Mouse (Mus musculus) c-Kit-positive CD71-positive TER-119-positive erythroid progenitor cells, embryonic 14.5 days (primary cell): ENCODE measurements around the gene Crygd.

Experiments used
- DNase-seq: peaks from one replicate; pipeline ENCODE4 v3.0.0-alpha.2; 2013; ENCODE audit warnings: low spot score

Crygd gene

DNA sequence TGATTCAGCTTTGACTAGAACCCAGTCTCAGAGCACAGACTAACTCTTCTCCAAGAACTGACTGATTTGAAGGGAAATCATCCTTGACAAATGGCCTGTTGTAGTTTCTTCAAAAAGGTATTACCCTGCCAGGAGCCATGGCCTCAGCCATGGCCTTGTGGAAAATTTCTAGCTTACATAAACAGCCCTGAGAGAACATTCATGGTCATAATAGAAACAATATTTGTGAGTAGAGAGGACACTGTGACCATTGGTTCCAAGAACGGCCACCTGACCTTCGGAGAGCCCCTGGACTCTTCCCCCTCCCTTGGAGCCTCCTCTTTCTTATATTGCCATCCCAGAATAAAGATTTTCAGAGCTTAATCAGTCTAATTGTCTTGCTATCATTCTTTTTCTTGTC, 19.8 kb downstream of the Crygd start:
- DNase-seq = no peak

DNA sequence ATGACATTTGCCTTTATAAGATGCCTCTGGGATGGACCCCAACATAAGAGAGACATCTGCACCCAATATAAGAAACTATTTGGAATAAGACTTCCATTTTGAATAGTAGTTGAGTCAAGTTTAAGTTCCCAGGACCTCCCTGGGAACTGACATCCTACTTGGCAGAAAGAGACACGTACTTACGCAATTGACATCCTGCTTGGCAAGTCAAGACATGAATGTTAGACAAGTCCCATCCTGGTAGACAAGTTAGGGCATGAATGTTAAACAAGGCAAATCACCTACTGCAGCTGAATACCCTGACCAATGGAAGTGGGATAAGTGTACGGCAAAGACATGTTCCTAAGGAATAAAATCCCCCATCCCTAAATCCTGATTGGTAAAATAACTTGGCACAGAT, 21.4 kb downstream of the Crygd start:
- no peak for DNase-seq

DNA sequence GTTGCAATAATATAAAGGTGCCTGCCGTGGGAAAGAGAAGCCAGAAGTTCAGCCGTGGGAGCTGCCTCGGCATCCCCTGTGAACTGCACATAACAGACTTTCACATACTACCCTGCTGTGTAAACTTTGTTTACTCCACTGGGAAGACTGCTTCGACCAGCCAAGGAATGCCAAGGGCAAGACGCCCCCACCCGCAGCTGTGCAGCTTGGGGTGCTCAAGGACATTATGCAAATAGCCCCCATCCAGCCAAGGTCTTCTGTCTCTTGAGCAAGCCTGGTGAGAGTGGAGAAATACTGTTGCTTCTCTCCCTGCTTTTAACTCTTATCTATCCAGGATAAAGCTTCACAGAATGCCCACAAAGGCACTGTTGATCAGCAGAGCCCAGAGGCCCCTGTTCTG, 22.4 kb downstream of the Crygd start:
- DNase-seq = no peak

DNA sequence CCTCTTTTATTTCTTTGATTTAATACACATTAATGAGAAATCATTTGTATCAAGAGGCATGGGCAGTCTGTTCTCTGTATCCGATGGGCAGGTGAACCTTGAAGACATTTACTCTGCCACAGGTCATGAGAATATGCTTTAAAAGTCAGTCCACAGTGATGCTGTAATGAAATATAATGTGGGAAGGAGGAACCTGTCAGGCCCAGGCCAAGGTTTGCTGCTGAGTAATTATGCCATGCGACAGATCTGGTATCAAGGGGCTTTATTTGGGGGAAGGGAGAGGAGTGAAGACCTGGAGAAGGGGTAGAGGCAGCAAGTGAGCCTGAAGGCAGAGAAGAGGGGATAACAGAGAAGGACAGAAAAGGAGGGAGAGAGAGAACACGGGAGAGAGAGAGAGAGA, 23.6 kb downstream of the Crygd start:
- DNase-seq = no peak

DNA sequence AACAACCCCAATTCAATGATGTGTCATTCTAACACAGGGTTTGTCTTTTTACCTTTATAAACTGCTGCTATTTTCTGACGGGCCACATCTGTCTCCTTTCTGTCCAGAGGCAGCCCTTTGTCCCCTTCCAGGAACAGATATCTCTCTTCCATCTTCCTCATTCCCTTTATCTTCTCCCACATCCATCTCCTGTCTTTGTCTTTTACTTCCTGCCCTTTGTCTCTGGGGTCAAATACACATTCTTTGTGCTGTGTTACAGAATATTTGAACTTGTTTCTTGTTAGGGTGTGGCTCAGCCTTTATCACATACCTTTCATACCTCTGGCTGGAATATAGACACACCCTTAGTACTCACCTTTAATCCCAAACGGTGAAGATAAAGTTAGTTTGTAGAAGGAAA, 25.7 kb downstream of the Crygd start:
- DNase-seq = no peak

DNA sequence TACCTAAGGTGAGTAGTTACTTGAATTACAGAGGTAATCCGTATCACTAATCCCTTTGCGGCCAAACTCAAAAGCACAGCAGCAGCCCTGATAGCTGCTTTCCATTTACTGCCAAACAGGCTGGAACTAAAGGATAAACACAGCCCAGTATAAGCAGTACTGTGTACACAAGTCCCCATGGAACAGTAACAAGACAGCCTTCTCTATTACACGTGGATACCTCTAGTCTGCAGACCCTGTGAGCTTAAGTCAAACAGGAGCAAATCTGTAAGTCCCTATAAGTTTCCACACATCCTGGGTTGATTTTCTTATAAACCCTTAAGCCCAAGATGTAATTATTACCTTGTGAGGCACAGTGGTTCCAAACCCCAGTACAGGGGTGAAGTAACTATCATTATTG, 27.7 kb downstream of the Crygd start:
- no peak for DNase-seq

DNA sequence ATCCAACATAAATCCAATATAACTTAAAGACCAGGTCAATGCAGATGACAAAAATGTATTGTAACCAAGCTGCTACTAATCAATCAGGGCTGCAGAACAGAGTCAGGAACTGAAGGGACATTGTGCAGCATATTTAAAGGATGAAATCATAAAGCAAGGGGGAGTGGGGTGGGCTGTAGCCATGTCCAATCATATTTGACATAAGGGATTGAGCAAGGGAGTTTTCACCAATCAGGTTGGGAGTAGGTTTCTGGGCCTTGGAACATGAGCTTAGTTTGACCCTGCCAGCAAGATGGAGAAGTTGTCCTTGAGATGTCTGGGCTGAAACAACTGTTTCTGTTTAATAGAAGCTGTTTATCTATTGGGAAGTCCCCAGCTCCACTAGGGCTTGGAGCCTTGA, 30.6 kb downstream of the Crygd start, which contains the start of gene Akr1cl:
Gene Akr1cl (minus strand): TSS at position 119 of the 400 bp plus-strand sequence.
- no peak for DNase-seq

DNA sequence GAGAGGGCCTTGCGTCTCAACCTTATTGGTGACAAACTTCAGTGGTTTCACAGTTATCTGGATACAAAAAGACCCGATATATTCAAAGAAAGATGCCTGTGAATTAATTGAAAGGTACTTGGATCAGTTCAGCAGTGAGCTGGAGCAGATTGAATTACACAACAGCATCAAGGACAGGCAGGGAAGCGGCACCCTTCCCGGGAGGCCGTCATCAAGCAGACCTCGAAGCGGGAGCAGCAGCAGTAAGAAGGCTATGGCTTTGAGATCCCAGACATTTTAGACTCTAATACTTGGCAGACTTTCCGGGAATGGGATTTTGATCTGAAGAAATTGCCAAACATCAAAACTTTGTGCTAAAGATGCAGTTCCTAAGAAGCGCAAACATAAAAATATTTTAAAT, 35.0 kb downstream of the Crygd start:
- DNase-seq = no peak

DNA sequence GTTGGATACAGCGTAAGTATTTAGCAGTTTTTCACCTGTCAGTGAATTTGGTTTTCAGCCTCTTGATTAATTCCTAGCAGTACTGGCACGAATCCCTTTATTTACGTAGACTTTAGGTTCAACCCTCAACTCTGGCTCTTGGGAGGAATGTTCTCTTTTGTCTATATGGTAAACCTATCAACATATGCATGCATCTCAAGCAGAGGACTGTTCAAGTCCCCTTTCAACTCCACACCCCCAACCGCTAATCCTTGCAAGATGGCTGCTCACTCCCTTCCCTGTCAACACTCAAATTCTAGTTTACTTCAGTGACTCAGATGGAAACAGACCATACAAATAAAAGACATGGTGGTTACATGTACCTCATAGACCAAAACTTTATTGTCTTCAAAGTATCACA, 50.5 kb downstream of the Crygd start:
- no peak for DNase-seq
